Mouse (Mus musculus): Measurements from ENCODE around the gene Lyve1. TPM values are rescaled to one million over a fixed set of nuclear protein-coding genes. Genes with fewer than 3 reads are reported as not detected.
A peak's percentile ranks its signal among the peaks of the same experiment; 100 is the strongest.

The Lyve1 gene
- polyA plus RNA-seq, 1 experiment, result 4.1 TPM

DNA sequence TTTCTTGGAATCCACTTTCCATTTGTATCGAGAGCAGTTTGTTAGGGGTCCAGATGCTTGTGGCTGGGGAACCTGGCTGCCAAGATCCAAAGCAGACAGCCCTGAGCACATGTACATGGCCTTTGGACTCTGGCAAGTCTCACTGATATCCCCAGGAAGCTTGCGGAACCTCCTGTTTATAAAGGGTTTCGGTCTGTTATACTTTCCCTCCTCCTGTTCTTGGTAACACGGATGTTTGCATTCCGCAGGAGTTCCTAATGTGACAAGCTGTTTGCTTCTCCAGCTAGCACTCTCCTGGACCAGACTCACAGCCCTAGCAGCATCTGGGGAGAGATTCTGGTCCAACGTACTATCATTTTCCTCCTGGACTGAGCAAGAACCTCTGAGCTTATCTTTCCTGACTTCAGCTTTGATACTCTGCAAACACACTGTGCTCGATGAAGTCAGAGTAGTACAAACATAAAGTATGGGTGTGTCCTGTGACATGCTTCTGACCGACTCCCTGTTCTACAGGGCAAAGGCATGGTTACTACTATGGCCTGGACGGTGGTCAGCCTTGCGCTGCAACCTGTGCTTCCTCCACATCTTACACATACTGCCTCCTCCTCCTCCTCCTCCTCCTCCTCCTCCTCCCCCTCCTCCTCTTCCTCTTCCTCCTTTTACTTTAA, 31.0 kb upstream of the Lyve1 start:
- H3K4me3 ChIP-seq (replicated peaks; ENCODE audit: control insufficient read depth, low read depth, low read length), result no peak overlapping the region
- WGBS, result 57% methylated on average over 10 of the region's 10 CpGs
- H3K27ac ChIP-seq (ENCODE audit: control insufficient read depth, insufficient read depth, low read depth, low read length, poor library complexity), result peak overlapping the region; percentile 69
- peaks cover 8% of the 10 kb centered on the region; the same call in 1 of the 2 replicates for H3K4me1 ChIP-seq (ENCODE audit: control insufficient read depth, insufficient read depth, low read length)
- TF ChIP-seq POLR2A (IDR thresholded peaks at IDR 0.05; ENCODE audit: borderline replicate concordance, control insufficient read depth, low read depth, low read length) (no peak), CTCF (IDR thresholded peaks at IDR 0.05; ENCODE audit: control insufficient read depth, insufficient read depth, low read length) (no peak)

DNA sequence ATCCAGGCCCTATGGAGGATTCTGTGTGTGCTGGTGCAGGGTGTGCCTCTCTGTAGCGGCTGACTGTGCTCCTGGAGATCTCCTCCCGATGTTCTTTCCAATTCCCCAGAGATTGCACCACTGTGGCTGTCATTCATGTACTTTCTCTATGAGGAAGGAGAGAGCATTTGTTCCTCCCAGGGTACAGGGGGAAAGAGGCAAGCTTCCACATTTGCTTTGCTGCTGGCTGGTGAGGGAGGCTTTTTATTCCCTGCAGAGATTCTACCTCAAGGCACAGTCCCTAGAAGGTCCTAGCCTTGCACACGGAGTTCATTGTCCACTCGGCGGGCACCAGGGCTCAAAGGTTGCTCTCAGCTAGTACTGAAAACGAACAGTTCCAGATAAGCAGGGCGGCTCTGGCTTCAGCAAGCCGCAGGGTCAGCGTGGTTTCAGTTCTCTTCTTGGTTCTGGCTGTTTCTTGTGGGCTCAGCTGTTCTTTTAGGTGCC, 28.5 kb upstream of the Lyve1 start:
- no peak for TF ChIP-seq CTCF (IDR thresholded peaks at IDR 0.05; ENCODE audit: control insufficient read depth, insufficient read depth, low read length)
- no peak for TF ChIP-seq POLR2A (IDR thresholded peaks at IDR 0.05; ENCODE audit: borderline replicate concordance, control insufficient read depth, low read depth, low read length)
- Histone ChIP-seq H3K27ac (ENCODE audit: control insufficient read depth, insufficient read depth, low read depth, low read length, poor library complexity) (peak overlapping the region; percentile 68), H3K4me3 (replicated peaks; ENCODE audit: control insufficient read depth, low read depth, low read length) (peak overlapping the region; percentile 24)

GRCm38 (mm10) chr7:110881746-110882333, 18.8 kb upstream of the Lyve1 start:
- H3K4me3 ChIP-seq (replicated peaks; ENCODE audit: control insufficient read depth, low read depth, low read length), result no peak overlapping the region
- WGBS, result 81% methylated on average over 2 of the region's 2 CpGs
- no peak for TF ChIP-seq POLR2A (IDR thresholded peaks at IDR 0.05; ENCODE audit: borderline replicate concordance, control insufficient read depth, low read depth, low read length)
- TF ChIP-seq CTCF (IDR thresholded peaks at IDR 0.05; ENCODE audit: control insufficient read depth, insufficient read depth, low read length), result no peak
- H3K4me1 ChIP-seq (ENCODE audit: control insufficient read depth, insufficient read depth, low read length), result no peaks in the 10 kb centered on the region; the same call in 1 of the 2 replicates
- no peak overlapping the region for H3K27ac ChIP-seq (ENCODE audit: control insufficient read depth, insufficient read depth, low read depth, low read length, poor library complexity)

More for the DNA sequence above, 28.5 kb upstream of the Lyve1 start:
- WGBS, result 26% methylated on average over 9 of the region's 9 CpGs
- peaks cover 8% of the 10 kb centered on the region; the same call in 1 of the 2 replicates for H3K4me1 ChIP-seq (ENCODE audit: control insufficient read depth, insufficient read depth, low read length)

- no peak overlapping the region for H3K4me3 ChIP-seq (replicated peaks; ENCODE audit: control insufficient read depth, low read depth, low read length)
- H3K27ac ChIP-seq (ENCODE audit: control insufficient read depth, insufficient read depth, low read depth, low read length, poor library complexity), result no peak overlapping the region
Measured at GRCm38 (mm10) chr7:110878028-110878427, 15.0 kb upstream of the Lyve1 start.

DNA sequence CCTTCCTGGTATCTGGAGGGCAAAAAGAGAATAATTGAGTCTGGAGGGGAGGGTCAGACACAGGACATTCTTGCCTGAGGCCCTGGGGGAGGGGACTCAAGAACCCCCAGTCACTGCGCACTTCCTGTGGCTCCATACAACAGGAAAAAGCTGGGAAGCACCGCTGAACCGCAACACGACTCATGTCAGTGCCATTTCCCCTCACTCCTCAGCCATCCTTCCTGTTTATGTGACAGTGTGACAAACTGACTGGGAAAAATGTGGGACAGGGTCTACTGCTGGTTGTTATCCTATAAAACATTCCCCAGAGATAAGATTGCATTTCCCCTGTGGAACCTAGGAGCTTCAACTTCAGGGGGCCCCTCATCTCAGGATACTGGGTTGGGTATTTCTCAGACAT, 13.9 kb upstream of the Lyve1 start:
- peaks cover 1% of the 10 kb centered on the region; the same call in 1 of the 2 replicates for H3K4me1 ChIP-seq (ENCODE audit: control insufficient read depth, insufficient read depth, low read length)
- TF ChIP-seq POLR2A (IDR thresholded peaks at IDR 0.05; ENCODE audit: borderline replicate concordance, control insufficient read depth, low read depth, low read length) (no peak), CTCF (IDR thresholded peaks at IDR 0.05; ENCODE audit: control insufficient read depth, insufficient read depth, low read length) (no peak)
- H3K27ac ChIP-seq (ENCODE audit: control insufficient read depth, insufficient read depth, low read depth, low read length, poor library complexity), result no peak overlapping the region
- H3K4me3 ChIP-seq (replicated peaks; ENCODE audit: control insufficient read depth, low read depth, low read length), result no peak overlapping the region
- WGBS, result 30% methylated on average over 4 of the region's 4 CpGs

More at GRCm38 (mm10) chr7:110878028-110878427, 15.0 kb upstream of the Lyve1 start:
- TF ChIP-seq CTCF (IDR thresholded peaks at IDR 0.05; ENCODE audit: control insufficient read depth, insufficient read depth, low read length), result no peak
- no peak for TF ChIP-seq POLR2A (IDR thresholded peaks at IDR 0.05; ENCODE audit: borderline replicate concordance, control insufficient read depth, low read depth, low read length)
- H3K4me1 ChIP-seq (ENCODE audit: control insufficient read depth, insufficient read depth, low read length), result peaks cover 1% of the 10 kb centered on the region; the same call in 1 of the 2 replicates
- 39% methylated on average over 4 of the region's 4 CpGs for WGBS

DNA sequence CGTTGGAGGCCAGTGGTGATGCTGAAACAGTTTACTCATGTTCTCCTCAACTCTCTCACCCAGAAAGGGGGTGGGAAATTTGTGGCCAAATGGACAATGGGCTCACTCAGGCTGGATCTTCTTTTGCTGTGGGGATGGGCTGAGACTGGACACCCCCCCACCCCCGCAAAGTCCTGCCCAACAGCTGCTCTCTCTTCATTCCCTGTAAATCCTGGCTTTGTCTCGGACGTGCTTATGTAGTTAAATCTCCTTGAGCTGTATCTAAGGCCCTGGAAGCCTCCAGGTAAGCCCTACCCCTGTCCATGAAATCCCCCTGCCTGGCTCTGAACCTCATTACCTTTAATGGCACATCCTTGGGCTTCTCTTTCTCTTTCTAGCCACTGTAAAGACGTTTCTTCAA, 5.8 kb upstream of the Lyve1 start:
- H3K4me3 ChIP-seq (replicated peaks; ENCODE audit: control insufficient read depth, low read depth, low read length), result no peak overlapping the region
- no peaks in the 10 kb centered on the region for H3K4me1 ChIP-seq (ENCODE audit: control insufficient read depth, insufficient read depth, low read length)
- TF ChIP-seq CTCF (IDR thresholded peaks at IDR 0.05; ENCODE audit: control insufficient read depth, insufficient read depth, low read length) (no peak), POLR2A (IDR thresholded peaks at IDR 0.05; ENCODE audit: borderline replicate concordance, control insufficient read depth, low read depth, low read length) (no peak)
- 81% methylated on average over 5 of the region's 5 CpGs for WGBS
- H3K27ac ChIP-seq (ENCODE audit: control insufficient read depth, insufficient read depth, low read depth, low read length, poor library complexity), result no peak overlapping the region

DNA sequence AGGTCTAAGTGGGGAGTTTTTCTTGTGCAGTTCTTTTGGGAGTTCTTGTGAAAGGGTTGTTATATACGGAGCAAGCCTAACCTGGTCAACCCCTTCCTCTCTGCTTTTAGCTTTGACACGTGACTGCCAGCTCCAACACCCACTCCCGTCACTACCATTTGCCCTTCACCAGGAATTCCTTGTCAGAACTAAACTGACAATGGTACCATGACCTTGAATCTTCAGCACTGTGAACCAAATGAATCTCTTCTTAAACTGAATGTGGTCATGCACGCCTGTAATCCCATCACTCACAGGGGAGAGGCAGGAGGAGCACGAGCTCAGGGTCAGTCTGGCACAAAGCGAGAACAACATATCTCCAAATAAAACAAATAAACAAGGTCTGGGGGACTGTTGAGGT, 4.1 kb upstream of the Lyve1 start:
- TF ChIP-seq POLR2A (IDR thresholded peaks at IDR 0.05; ENCODE audit: borderline replicate concordance, control insufficient read depth, low read depth, low read length) (no peak), CTCF (IDR thresholded peaks at IDR 0.05; ENCODE audit: control insufficient read depth, insufficient read depth, low read length) (no peak)
- H3K27ac ChIP-seq (ENCODE audit: control insufficient read depth, insufficient read depth, low read depth, low read length, poor library complexity), result no peak overlapping the region
- H3K4me3 ChIP-seq (replicated peaks; ENCODE audit: control insufficient read depth, low read depth, low read length), result no peak overlapping the region
- 84% methylated on average over 6 of the region's 6 CpGs for WGBS
- H3K4me1 ChIP-seq (ENCODE audit: control insufficient read depth, insufficient read depth, low read length), result no peaks in the 10 kb centered on the region

GRCm38 (mm10) chr7:110866021-110866420, 3.0 kb upstream of the Lyve1 start:
- H3K27ac ChIP-seq (ENCODE audit: control insufficient read depth, insufficient read depth, low read depth, low read length, poor library complexity), result no peak overlapping the region
- H3K4me3 ChIP-seq (replicated peaks; ENCODE audit: control insufficient read depth, low read depth, low read length), result no peak overlapping the region
- WGBS, result 88% methylated on average over 3 of the region's 3 CpGs
- H3K4me1 ChIP-seq (ENCODE audit: control insufficient read depth, insufficient read depth, low read length), result peaks cover 2% of the 10 kb centered on the region
- no peak for TF ChIP-seq CTCF (IDR thresholded peaks at IDR 0.05; ENCODE audit: control insufficient read depth, insufficient read depth, low read length)
- no peak for TF ChIP-seq POLR2A (IDR thresholded peaks at IDR 0.05; ENCODE audit: borderline replicate concordance, control insufficient read depth, low read depth, low read length)
